Mouse (Mus musculus) kidney, adult 2 months (tissue): ENCODE measurements around the gene Catsper3.

ENCODE experiments used
- CTCF ChIP-seq: fragments of 200-500 bp; conservative IDR thresholded peaks from 2 replicates; pipeline ENCODE4 v1.5.1; 2011; ENCODE audit warnings: low read depth, mild to moderate bottlenecking, control low read depth, low read length, moderate library complexity, mixed read lengths; ENCODE audit not compliant: insufficient read depth, insufficient read length
- POLR2A ChIP-seq: fragments of 200-500 bp; IDR thresholded peaks from one replicate; pipeline ENCODE4 v1.6.1; 2011; ENCODE audit warnings: low read depth, low read length, control low read depth

GRCm38 (mm10) chr13:55824151-55824945, 40.0 kb downstream of the Catsper3 start:
- no peak for TF ChIP-seq CTCF
- TF ChIP-seq POLR2A: no peak
